Mouse (Mus musculus): ENCODE results near the gene Atad2b.

- TF ChIP-seq POLR2A (IDR thresholded peaks at IDR 0.05; ENCODE audit: borderline replicate concordance, extremely low read depth, low read depth, low read length): no peak
- no peak for TF ChIP-seq CTCF (IDR thresholded peaks at IDR 0.05; ENCODE audit: insufficient read depth, low read length)
Observed at GRCm38 (mm10) chr12:4882086-4882485, 35.1 kb upstream of the Atad2b start.

Measured in lung, adult 2 months (tissue).